Comparison of ENCODE assay signal across 18 mouse cellular contexts in genomic region chr6:87995519-87995918, GRCm38 (mm10). TPM values are rescaled to one million over a fixed set of nuclear protein-coding genes. Genes with fewer than 3 reads are reported as not detected.
DNase-seq lines count a peak whose midpoint lies in the region; ATAC-seq lines count a peak whose summit lies in the region.
"Had no signal": no experiment of that assay in that cellular context is flagged by ENCODE, and none has a peak within 500 bp of the region (broad histone marks: within the 10 kb centered on the region; RNA-seq: fewer than 3 reads in every experiment).

No protein-coding gene starts in this region.

- H3K9ac ChIP-seq in forebrain, embryonic 15.5 days (replicated peaks) = no peak overlapping the region
- H3K9ac ChIP-seq in liver, embryonic 12.5 days = no peak overlapping the region
- H3K9ac ChIP-seq in embryonic facial prominence, embryonic 13.5 days = no peak overlapping the region
- H3K9ac ChIP-seq: limb, embryonic 12.5 days; neural tube, embryonic 12.5 days had no signal

- H3K27me3 ChIP-seq in forebrain, embryonic 10.5 days (ENCODE audit: poor library complexity, severe bottlenecking) = no peaks in the 10 kb centered on the region
- no peaks in the 10 kb centered on the region for H3K27me3 ChIP-seq in forebrain, embryonic 15.5 days
- H3K27me3 ChIP-seq in liver, embryonic 12.5 days (replicated peaks) = no peaks in the 10 kb centered on the region
- H3K27me3 ChIP-seq in embryonic facial prominence, embryonic 13.5 days = no peaks in the 10 kb centered on the region
- H3K27me3 ChIP-seq: limb, embryonic 12.5 days; neural tube, embryonic 12.5 days had no signal

- ATAC-seq in forebrain, embryonic 15.5 days (replicated peaks) = no peak
- ATAC-seq in liver, embryonic 12.5 days = no peak
- ATAC-seq in embryonic facial prominence, embryonic 13.5 days (ENCODE audit: insufficient number of reproducible peaks, insufficient read depth, low FRiP score, low TSS enrichment, low read depth) = no peak
- ATAC-seq: forebrain, embryonic 14.5 days had no signal

- 82% methylated on average over 4 of the region's 4 CpGs for WGBS in forebrain, embryonic 10.5 days
- WGBS in forebrain, embryonic 15.5 days = 86% methylated on average over 4 of the region's 4 CpGs
- WGBS in liver, embryonic 12.5 days (ENCODE audit: insufficient replicate concordance) = 31% methylated on average over 4 of the region's 4 CpGs
- WGBS in embryonic facial prominence, embryonic 13.5 days = 80% methylated on average over 4 of the region's 4 CpGs

- no peak overlapping the region for H3K4me3 ChIP-seq in forebrain, embryonic 10.5 days
- no peak overlapping the region for H3K4me3 ChIP-seq in forebrain, embryonic 15.5 days
- no peak overlapping the region for H3K4me3 ChIP-seq in liver, embryonic 12.5 days
- H3K4me3 ChIP-seq in embryonic facial prominence, embryonic 13.5 days = no peak overlapping the region
- H3K4me3 ChIP-seq: limb, embryonic 12.5 days; neural tube, embryonic 12.5 days had no signal

- H3K36me3 ChIP-seq in forebrain, embryonic 10.5 days (replicated peaks) = peaks cover 36% of the 10 kb centered on the region
- H3K36me3 ChIP-seq in forebrain, embryonic 15.5 days = peaks cover 9% of the 10 kb centered on the region
- peaks cover 26% of the 10 kb centered on the region for H3K36me3 ChIP-seq in liver, embryonic 12.5 days
- peaks cover 23% of the 10 kb centered on the region for H3K36me3 ChIP-seq in embryonic facial prominence, embryonic 13.5 days

- H3K4me2 ChIP-seq in forebrain, embryonic 15.5 days (replicated peaks) = no peak overlapping the region
- H3K4me2 ChIP-seq in liver, embryonic 12.5 days = no peak overlapping the region
- H3K4me2 ChIP-seq in embryonic facial prominence, embryonic 13.5 days = no peak overlapping the region
- H3K4me2 ChIP-seq: limb, embryonic 12.5 days; neural tube, embryonic 12.5 days had no signal

- 0 out of 2 replicates have a peak overlapping the region, but pooled peaks have one; percentile 1 for H3K27ac ChIP-seq in forebrain, embryonic 10.5 days
- H3K27ac ChIP-seq in forebrain, embryonic 15.5 days (replicated peaks) = no peak overlapping the region; the same call in 1 of the 2 replicates
- H3K27ac ChIP-seq in liver, embryonic 12.5 days = peak overlapping the region; percentile 28; the same call in 1 of the 2 replicates
- peak overlapping the region; percentile 34 for H3K27ac ChIP-seq in embryonic facial prominence, embryonic 13.5 days
- H3K27ac ChIP-seq: macrophage; neural tube, embryonic 12.5 days had no signal

- peaks cover 47% of the 10 kb centered on the region for H3K4me1 ChIP-seq in forebrain, embryonic 10.5 days
- peaks cover 33% of the 10 kb centered on the region for H3K4me1 ChIP-seq in forebrain, embryonic 15.5 days
- H3K4me1 ChIP-seq in liver, embryonic 12.5 days = peaks cover 49% of the 10 kb centered on the region
- H3K4me1 ChIP-seq in embryonic facial prominence, embryonic 13.5 days = peaks cover 32% of the 10 kb centered on the region

- DNase-seq in forebrain, embryonic 10.5 days (ENCODE audit: extremely low spot score, low spot score) = no peak
- peak; percentile 43 for DNase-seq in kidney, adult 9 months
- no peak for DNase-seq in kidney, postnatal 4 days
- no peak for DNase-seq in liver
- no peak for DNase-seq in frontal cortex, postnatal 25 days (ENCODE audit: low spot score in 2 of 2)
- DNase-seq: adrenal gland, adult 2 months; cerebellum, adult 9-11 months; lung, adult 18-20 months; retina, postnatal 1 day; right cerebral cortex, postnatal 4 days; thymus, postnatal 4 days had no signal

- H3K9me3 ChIP-seq in forebrain, embryonic 10.5 days = no peaks in the 10 kb centered on the region
- no peaks in the 10 kb centered on the region for H3K9me3 ChIP-seq in forebrain, embryonic 15.5 days
- H3K9me3 ChIP-seq in liver, embryonic 12.5 days (replicated peaks) = no peaks in the 10 kb centered on the region
- no peaks in the 10 kb centered on the region for H3K9me3 ChIP-seq in embryonic facial prominence, embryonic 13.5 days
- H3K9me3 ChIP-seq: limb, embryonic 12.5 days; neural tube, embryonic 12.5 days had no signal

RNA-seq across cellular contexts. Expression of gene H1fx, which starts 14.1 kb away (rescaled TPM):
- 20.1 and 20.3 TPM in 2 replicates for polyA plus RNA-seq in forebrain, embryonic 10.5 days (2016; fragmentation: Nextera tagmentation; extraction: Ambion mirVana)
- polyA plus RNA-seq in forebrain, embryonic 15.5 days (2015; fragmentation: Nextera tagmentation; extraction: Ambion mirVana) = 50.3 and 70.8 TPM in 2 replicates
- polyA plus RNA-seq in liver, embryonic 12.5 days (2016; fragmentation: Nextera tagmentation; extraction: Ambion mirVana) = 14.1 and 15.3 TPM in 2 replicates
- polyA plus RNA-seq in embryonic facial prominence, embryonic 13.5 days (2015; fragmentation: Nextera tagmentation; extraction: Ambion mirVana) = 27.3 and 33.0 TPM in 2 replicates

RNA-seq across cellular contexts. Expression of gene Rab7, which starts 49.6 kb away (rescaled TPM):
- 202 and 205 TPM in 2 replicates for polyA plus RNA-seq in forebrain, embryonic 10.5 days (2016; fragmentation: Nextera tagmentation; extraction: Ambion mirVana)
- polyA plus RNA-seq in forebrain, embryonic 15.5 days (2015; fragmentation: Nextera tagmentation; extraction: Ambion mirVana) = 295 and 302 TPM in 2 replicates
- 134 and 135 TPM in 2 replicates for polyA plus RNA-seq in liver, embryonic 12.5 days (2016; fragmentation: Nextera tagmentation; extraction: Ambion mirVana)
- 185 and 195 TPM in 2 replicates for polyA plus RNA-seq in embryonic facial prominence, embryonic 13.5 days (2015; fragmentation: Nextera tagmentation; extraction: Ambion mirVana)
